Comparison of ENCODE assay signal across 9 mouse cellular contexts in the genomic region with DNA sequence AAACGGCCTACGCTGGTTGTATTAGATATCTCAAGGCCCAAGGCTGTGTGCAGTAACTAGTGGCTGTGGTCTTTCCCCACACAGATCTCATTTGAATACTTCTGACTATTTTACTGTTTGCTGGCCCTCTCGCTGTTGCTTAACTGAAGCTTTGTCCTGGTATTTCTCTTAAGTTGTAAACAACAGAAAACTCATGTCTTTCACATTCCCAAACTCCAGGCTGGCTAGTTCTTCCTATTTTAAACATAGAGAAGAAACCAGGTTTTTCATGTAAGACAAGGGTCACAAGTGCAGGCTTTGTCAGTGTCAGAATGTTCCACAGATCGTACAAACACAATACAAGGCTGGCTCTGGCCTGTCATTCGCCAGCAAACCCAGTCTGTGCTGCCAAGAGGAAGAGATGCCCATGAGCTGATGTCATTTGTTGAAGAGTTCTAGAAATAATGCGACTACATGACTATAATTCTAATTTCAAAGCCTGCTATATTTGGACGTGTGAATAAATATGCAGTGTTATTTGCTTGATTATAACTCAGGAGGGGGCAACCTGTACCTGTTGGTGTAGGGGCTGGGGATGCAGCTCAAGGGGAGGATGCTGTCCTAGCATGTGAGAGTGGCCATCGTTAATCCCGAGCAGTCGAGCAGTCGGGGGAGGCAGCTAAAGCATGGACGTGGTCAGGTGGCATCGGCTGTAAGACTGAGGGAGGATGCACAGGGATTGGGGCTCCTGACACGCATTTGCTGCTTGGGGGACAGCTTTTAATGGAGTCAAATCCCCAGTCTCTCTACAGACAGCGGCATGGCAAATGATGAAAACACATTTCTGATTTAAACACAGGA.
DNase-seq lines count a peak whose midpoint lies in the region; ATAC-seq lines count a peak whose summit lies in the region.
"Had no signal": no experiment of that assay in that cellular context is flagged by ENCODE, and none has a peak within 500 bp of the region (broad histone marks: within the 10 kb centered on the region; RNA-seq: fewer than 3 reads in every experiment).

No protein-coding gene starts in this region.

- no peaks in the 10 kb centered on the region for H3K27me3 ChIP-seq in kidney, embryonic 15.5 days
- no peaks in the 10 kb centered on the region for H3K27me3 ChIP-seq in heart, embryonic 13.5 days (replicated peaks)

- H3K9ac ChIP-seq in kidney, embryonic 15.5 days: no peak overlapping the region
- peak overlapping the region; percentile 47 for H3K9ac ChIP-seq in heart, embryonic 13.5 days

- no peaks in the 10 kb centered on the region for H3K9me3 ChIP-seq in kidney, embryonic 15.5 days (replicated peaks)
- H3K9me3 ChIP-seq in heart, embryonic 13.5 days: 0 out of 2 replicates have a peak, but pooled peaks cover 3% of the 10 kb centered on the region

- no peak overlapping the region for H3K4me2 ChIP-seq in kidney, embryonic 15.5 days
- peak overlapping the region; percentile 27; the same call in 1 of the 2 replicates for H3K4me2 ChIP-seq in heart, embryonic 13.5 days

- 64% methylated on average over 15 of the region's 15 CpGs for WGBS in kidney, embryonic 15.5 days
- 53% methylated on average over 15 of the region's 15 CpGs for WGBS in heart, embryonic 13.5 days

- no peak for ATAC-seq in kidney, embryonic 15.5 days (replicated peaks; ENCODE audit: low FRiP score)
- ATAC-seq in heart, embryonic 13.5 days (ENCODE audit: extremely low read depth, insufficient number of reproducible peaks, low FRiP score, low TSS enrichment): no peak; the same call in 1 of the 2 replicates

- H3K36me3 ChIP-seq in kidney, embryonic 15.5 days: peaks cover 76% of the 10 kb centered on the region
- peaks cover 77% of the 10 kb centered on the region for H3K36me3 ChIP-seq in heart, embryonic 13.5 days
- H3K36me3 ChIP-seq: G1E had no signal

- H3K4me1 ChIP-seq in kidney, embryonic 15.5 days: peaks cover 30% of the 10 kb centered on the region
- no peaks in the 10 kb centered on the region for H3K4me1 ChIP-seq in brown adipose tissue, adult 24 weeks (ENCODE audit: control insufficient read depth, insufficient read depth, insufficient read length, low read length)
- H3K4me1 ChIP-seq in heart, embryonic 13.5 days: peaks cover 33% of the 10 kb centered on the region

- no peak overlapping the region for H3K4me3 ChIP-seq in kidney, embryonic 15.5 days (replicated peaks)
- H3K4me3 ChIP-seq in brown adipose tissue, adult 24 weeks (ENCODE audit: insufficient read depth, low read depth, low read length): no peak overlapping the region
- no peak overlapping the region for H3K4me3 ChIP-seq in heart, embryonic 13.5 days

- peak; percentile 27 for DNase-seq in kidney, adult 9 months
- DNase-seq in lung, postnatal 14 days: peak; percentile 62
- DNase-seq in natural killer cell, adult 2 months (ENCODE audit: low spot score in 2 of 2): no peak
- no peak for DNase-seq in spleen, adult 12 weeks (ENCODE audit: low spot score)

- H3K27ac ChIP-seq in kidney, embryonic 15.5 days: no peak overlapping the region
- H3K27ac ChIP-seq in brown adipose tissue, adult 24 weeks (replicated peaks; ENCODE audit: low read depth, low read length): peak overlapping the region; percentile 35; the same call in 1 of the 2 replicates
- peak overlapping the region; percentile 90 for H3K27ac ChIP-seq in heart, embryonic 13.5 days (replicated peaks)
- H3K27ac ChIP-seq: macrophage had no signal

Comparison
In these comparisons a context has a peak if more than half of its experiments do, and no peak if none do; other contexts are left out.
1. DNase-seq: peak in kidney, adult 9 months (single experiment) and lung, postnatal 14 days (single experiment); none in natural killer cell, adult 2 months (0 of 2) and spleen, adult 12 weeks (single experiment).